Mouse (Mus musculus) CH12.LX (cell line): ENCODE data around the gene Retreg2.
A peak's percentile ranks its signal among the peaks of the same experiment; 100 is the strongest.

Source experiments
- CTCF ChIP-seq, 2 experiments: IDR thresholded peaks in 1 of 2; conservative IDR thresholded peaks in 1 of 2; 2 replicates each; pipeline ENCODE4 v1.5.1; 2011 to 2012; ENCODE audit warnings: low read depth in 2 of 2, low read length in 2 of 2, improper control_type of control experiment in 1 of 2, inconsistent platforms in 1 of 2, mild to moderate bottlenecking in 1 of 2, moderate library complexity in 1 of 2
- EP300 ChIP-seq: IDR thresholded peaks from 2 replicates; pipeline ENCODE4 v1.6.1; 2011; ENCODE audit warnings: low read length, improper control_type of control experiment
- POLR2A ChIP-seq: IDR thresholded peaks from 2 replicates; pipeline ENCODE4 v1.6.1; 2011; ENCODE audit warnings: low read depth, mild to moderate bottlenecking, improper control_type of control experiment, low read length
- RAD21 ChIP-seq: IDR thresholded peaks from 2 replicates; pipeline ENCODE4 v1.6.1; 2011; ENCODE audit warnings: low read depth, mild to moderate bottlenecking, low read length, improper control_type of control experiment, moderate library complexity
- USF1 ChIP-seq: IDR thresholded peaks from 2 replicates; pipeline ENCODE4 v1.6.1; 2014; ENCODE audit warnings: low read depth, mild to moderate bottlenecking, inconsistent platforms, low read length, improper control_type of control experiment
- ZKSCAN1 ChIP-seq: IDR thresholded peaks from 2 replicates; pipeline ENCODE4 v1.6.1; 2012; ENCODE audit warnings: low read depth, inconsistent platforms, low read length, improper control_type of control experiment, borderline replicate concordance
- ZMIZ1 ChIP-seq: IDR thresholded peaks from 2 replicates; pipeline ENCODE4 v1.6.1; 2012; ENCODE audit warnings: low read depth, mild to moderate bottlenecking, inconsistent platforms, low read length, improper control_type of control experiment

- TF ChIP-seq EP300 (no peak), CTCF (conservative IDR thresholded peaks at IDR 0.05 in 1 of 2, IDR thresholded peaks at IDR 0.05 in 1 of 2; ENCODE audit: low read depth in 2 of 2, low read length in 2 of 2) (no peak), ZKSCAN1 (no peak), POLR2A (peak; percentile 77), USF1 (peak; percentile 89), ZMIZ1 (no peak), RAD21 (no peak)
Observed at GRCm38 (mm10) chr1:75180105-75180590, 37.6 kb downstream of the Retreg2 start, which contains the start of gene Abcb6.
